Mouse (Mus musculus): ENCODE measurements around the gene Nr1h2.

Gene Nr1h2

DNA sequence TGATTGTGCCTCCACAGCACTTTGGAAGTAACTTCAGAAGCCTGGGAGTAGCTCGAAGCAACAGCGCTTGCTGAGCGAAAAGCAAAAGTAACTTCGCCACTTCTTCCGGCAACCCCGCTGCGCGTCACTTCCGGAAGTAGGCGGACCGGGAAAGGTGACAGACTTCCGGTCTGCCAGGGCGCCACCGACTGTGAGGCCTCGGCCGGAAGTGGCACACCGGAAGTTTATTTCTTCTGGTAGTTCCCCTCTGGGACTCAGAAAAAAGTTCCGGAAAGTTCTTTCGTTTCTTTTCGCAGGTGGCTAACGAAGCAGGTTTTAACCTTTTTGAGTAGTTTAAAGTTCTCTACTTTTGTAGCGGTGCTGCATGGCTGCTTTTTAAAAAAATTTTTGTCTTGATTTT, at the start of gene Nr1h2:
Gene Nr1h2, minus strand, starts transcription at position 126 of the 400 bp plus-strand sequence.
- DNase-seq (ENCODE audit: extremely low spot score, low read depth, low spot score): peak; percentile 77

DNA sequence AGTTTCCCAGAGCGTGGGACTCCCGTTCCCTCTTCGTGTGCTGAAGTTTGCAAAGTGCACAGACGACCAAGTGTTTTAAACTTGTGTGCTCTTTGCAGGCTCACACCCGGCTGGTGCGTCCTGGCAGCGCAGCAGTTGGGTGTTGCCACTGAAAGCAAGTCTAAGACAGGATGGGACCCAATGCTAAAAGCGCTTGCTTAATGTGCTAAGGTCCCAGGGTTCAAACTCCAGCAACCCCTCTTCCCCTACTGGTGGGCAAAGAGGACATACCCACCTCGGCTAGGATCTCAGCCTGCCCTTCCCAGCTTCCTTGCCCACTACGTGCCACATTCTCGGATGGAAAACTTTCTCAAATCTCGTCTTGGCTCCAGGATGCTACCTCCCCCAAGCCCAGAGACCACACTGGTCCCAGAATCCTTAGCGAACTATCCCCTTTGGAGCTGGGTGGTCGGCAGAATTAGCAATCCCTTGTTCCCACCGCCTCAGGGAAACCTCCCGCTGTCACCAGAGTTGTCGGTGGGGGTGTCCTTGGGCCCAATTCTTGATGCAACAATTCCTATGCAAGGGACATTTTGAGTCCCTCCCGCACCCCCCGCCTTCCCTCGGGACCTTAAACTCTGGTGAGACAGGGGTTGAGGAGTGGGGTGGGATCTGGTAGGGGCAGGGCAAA, 49.6 kb upstream of the Nr1h2 start:
- no peak for DNase-seq (ENCODE audit: extremely low spot score, low read depth, low spot score)

DNA sequence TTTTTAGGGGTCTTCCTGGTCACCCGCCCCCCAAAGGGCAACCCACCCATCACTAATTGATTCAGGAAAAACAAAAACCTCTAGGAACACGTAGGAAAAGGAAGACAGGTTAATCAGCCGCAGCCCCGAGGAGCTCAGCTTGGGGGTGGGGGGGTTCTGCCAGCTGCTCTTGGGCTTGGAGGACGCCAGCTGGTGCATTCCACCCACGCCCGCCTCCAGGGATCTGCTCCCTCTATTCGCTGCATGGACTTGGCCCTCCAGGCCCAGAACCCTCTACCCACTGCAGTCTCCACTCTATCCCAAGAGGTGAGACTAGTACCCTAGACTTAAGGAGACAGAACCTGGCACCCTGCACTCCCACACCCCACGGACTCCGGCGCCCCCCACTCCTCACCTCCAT, 48.7 kb upstream of the Nr1h2 start:
- no peak for DNase-seq (ENCODE audit: extremely low spot score, low read depth, low spot score)

DNA sequence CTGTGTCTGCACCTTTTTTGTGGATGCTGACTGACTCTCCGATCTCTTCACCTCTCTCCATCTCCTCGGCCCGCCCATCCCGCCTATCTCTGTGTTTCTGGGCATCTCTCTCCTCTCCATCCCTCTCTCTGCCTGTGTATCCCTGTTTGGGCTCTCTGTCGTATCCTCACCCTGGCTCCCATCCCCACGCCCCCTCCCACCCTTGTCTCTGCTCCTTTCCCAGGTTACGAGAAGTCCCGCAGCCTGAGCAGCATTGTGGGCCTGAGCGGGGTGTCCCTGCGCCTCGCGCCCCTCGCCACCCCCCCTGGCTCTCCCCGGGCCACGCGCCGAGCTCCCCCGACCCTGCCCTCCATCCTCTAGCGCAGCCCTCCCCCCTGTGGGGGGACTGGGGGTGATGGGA, 47.9 kb upstream of the Nr1h2 start:
- no peak for DNase-seq (ENCODE audit: extremely low spot score, low read depth, low spot score)

DNA sequence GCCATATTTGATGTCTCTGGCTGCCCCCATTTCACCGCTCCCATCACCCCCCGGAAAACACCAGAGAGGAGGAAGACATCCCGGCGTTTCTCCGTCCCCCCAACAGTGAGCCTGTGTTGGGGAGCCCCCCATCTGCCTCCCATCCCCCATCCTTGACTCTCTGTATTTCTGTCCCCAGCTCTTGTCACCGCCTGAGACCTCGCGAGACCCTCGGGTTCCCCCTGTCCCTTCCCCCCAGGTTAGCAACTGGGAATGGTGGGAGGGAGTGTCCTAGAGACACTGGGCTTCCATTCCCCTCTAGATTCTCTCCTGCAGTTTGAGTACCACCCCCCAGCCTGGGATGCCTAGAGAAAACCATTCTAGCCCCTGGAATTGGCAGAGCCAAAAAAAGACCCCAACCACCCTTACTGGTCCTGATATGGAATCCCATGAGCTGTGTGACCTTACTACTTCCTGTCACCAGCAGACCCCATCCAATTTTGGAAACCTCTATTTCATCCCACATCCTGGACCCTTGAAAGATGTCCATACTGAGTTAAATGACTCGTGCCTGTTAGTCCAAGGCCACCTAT, 47.0 kb upstream of the Nr1h2 start:
- DNase-seq (ENCODE audit: extremely low spot score, low read depth, low spot score): no peak

DNA sequence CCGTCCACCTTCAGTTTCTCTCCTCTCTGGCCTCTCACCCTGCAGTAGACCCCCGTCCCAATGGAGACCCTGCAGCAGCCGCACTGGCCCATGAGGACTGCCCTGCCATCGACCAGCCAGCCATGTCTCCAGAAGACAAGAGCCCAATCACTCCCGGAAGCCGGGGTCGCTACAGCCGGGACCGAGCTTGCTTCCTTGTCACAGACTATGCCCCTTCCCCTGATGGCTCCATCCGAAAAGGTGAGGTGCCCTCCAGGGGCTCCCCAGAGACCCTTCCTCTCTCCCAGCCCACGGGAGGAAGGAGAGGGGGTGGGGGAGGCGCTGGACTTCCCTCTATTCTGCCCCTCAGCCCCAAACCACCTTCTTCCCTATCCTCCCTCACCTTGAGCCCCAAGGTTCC, 44.6 kb upstream of the Nr1h2 start:
- DNase-seq (ENCODE audit: extremely low spot score, low read depth, low spot score): no peak

DNA sequence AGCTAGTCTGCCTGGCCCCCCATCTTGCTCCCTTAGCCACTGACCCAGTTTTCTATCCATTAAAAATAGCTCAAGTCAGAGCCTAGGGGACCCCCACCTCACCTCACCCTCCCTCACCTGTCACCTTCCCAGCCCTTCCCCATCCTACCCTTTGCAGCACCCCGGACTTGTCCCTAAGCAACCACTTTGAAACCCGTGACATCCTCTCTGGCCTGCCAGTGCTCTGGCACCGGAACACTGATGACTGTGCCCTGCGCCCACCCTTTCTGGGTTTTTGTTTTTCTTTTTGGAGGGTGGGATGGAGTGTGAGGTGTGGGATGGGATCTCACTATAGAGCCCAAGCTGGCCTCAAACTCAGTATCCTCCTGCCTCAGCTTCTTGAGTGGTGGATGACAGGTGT, 43.9 kb upstream of the Nr1h2 start:
- no peak for DNase-seq (ENCODE audit: extremely low spot score, low read depth, low spot score)

DNA sequence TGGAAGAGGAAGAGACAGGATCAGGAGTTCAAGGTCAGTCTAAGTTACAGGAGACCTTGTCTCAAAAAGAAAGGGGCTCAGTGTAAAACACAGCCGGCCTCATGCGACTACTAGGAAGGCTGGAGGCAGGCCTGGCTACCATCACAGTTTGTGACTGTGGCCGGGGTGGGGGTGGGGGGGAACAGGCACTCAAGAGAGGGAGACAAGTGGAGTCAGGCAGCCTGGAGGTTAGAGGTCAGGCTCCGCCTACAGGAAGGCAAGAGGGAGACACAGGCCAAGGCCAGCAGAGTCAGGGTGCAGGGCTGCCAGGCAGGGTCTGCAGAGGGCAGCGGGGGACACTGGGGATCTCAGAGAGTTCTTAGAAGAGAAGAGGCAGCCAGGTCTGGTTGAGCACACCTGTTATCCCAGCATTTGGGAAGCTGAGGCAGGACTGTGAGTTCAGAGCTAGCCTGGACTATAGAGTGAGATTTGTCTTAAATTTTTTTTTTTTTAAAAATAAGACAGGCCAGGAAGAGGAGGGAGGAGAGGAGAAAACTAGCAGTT, 43.3 kb upstream of the Nr1h2 start:
- no peak for DNase-seq (ENCODE audit: extremely low spot score, low read depth, low spot score)

DNA sequence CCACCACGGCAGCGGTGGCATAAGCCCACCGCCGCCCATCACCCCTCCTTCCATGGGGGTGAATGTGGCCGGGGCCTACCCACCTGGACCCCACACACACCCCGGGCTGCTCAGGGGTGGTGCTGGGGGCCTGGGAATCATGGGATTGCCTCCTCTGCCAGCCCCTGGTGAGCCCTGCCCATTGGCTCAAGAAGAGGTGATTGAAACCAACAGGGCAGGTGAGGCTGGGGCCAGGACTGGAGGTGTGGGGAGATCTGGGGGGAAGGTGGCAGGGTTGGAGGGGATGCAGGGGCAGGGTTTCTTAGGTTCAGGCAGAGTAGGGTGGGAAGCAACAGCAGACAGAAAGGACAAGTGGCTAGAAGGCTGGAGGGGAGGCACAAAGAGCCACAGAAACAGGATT, 42.3 kb upstream of the Nr1h2 start:
- no peak for DNase-seq (ENCODE audit: extremely low spot score, low read depth, low spot score)

DNA sequence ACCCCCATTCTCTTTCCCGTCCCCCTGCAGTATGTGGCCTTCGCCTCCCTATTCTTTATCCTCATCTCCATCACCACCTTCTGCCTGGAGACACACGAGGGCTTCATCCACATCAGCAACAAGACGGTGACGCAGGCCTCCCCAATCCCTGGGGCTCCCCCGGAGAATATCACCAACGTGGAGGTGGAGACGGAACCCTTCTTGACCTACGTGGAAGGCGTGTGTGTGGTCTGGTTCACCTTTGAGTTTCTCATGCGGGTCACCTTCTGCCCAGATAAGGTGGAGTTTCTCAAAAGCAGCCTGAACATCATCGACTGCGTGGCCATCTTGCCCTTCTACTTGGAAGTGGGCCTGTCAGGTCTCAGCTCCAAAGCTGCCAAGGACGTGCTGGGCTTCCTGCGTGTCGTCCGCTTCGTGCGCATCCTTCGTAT, 41.4 kb upstream of the Nr1h2 start:
- DNase-seq (ENCODE audit: extremely low spot score, low read depth, low spot score): no peak

DNA sequence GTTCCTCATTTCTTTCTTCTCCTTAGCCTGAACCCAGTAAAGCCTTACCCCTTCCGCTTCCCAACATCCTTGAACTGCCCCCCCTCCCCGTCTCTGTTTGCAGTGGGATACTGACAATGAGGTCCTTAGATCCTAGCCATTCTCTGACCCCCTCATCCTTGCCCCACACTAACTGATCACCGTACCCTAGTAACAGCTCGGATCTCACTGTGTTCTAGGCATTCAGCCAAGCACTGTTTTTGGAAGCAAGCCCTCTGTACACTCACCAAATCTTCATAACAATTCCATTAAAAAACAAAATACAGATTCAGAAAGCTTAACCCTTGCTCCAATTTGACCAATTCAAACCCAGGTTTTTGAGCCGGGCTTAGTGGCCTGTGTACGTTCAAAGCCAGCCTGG, 40.5 kb upstream of the Nr1h2 start:
- no peak for DNase-seq (ENCODE audit: extremely low spot score, low read depth, low spot score)

DNA sequence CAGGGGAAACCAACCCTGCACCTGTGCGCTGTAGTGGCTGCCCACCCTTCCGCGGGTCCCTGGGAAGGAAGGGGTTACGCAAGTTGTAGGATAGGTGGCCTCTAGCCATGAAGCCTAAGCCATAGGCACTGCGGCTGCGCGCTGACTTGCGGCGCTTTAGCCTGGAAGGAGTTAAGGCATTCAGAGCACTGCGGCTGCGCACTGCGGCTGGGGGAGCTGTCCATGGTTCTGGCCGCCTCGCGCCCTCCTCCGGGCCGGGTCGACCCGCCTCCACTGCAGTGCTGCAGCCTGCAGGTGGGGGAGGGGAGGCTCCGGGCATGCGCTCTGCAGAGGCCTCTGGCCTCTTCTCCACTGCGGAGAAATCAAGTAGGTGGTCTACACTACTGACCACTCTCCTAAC, 40.0 kb upstream of the Nr1h2 start:
- no peak for DNase-seq (ENCODE audit: extremely low spot score, low read depth, low spot score)

DNA sequence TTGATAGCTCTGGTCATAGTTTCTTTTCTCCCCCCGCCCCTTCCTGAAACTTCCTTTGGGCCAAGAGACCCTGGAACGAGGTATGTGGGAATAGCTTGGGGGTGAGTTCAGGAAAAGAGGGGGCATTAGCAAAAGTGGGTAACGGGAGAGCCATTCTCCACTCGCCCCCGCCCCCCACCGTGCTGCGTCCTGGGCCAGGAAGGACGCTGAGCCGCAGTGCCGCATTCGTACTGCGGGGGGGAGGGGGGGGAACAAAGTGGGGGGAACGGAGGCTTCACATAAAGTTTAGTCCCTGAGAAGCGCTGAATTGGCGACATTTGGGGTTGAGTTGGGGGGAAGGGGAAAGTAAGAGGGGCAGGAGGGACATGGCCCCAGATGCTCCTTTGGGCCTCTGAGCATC, 39.3 kb upstream of the Nr1h2 start:
- no peak for DNase-seq (ENCODE audit: extremely low spot score, low read depth, low spot score)

DNA sequence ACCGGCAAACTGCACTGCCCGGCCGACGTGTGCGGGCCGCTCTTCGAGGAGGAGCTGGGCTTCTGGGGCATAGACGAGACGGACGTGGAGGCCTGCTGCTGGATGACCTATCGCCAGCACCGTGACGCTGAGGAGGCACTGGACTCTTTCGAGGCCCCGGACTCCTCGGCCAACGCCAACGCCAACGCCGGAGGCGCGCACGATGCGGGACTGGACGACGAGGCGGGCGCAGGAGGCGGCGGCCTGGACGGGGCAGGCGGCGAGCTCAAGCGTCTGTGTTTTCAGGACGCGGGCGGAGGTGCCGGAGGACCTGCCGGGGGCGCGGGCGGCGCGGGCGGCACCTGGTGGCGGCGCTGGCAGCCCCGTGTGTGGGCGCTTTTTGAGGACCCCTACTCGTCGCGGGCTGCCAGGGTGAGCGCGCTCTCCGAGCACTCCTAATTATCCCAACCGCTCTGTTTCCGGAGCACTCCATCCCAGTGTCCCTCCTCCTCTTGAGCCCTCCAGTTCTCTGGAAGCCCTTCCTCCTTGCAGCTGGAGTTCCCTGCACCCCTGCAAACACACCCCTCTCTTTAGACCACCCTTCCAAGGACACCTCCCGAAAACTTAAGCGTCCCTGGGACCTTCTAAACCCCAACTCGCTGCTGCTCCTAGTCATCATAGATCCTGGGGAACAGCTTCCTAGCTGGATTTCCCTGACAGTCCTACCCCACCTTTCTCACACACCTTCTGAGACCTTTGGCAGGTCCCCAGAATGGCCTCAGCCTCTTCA, 37.8 kb upstream of the Nr1h2 start:
- no peak for DNase-seq (ENCODE audit: extremely low spot score, low read depth, low spot score)

DNA sequence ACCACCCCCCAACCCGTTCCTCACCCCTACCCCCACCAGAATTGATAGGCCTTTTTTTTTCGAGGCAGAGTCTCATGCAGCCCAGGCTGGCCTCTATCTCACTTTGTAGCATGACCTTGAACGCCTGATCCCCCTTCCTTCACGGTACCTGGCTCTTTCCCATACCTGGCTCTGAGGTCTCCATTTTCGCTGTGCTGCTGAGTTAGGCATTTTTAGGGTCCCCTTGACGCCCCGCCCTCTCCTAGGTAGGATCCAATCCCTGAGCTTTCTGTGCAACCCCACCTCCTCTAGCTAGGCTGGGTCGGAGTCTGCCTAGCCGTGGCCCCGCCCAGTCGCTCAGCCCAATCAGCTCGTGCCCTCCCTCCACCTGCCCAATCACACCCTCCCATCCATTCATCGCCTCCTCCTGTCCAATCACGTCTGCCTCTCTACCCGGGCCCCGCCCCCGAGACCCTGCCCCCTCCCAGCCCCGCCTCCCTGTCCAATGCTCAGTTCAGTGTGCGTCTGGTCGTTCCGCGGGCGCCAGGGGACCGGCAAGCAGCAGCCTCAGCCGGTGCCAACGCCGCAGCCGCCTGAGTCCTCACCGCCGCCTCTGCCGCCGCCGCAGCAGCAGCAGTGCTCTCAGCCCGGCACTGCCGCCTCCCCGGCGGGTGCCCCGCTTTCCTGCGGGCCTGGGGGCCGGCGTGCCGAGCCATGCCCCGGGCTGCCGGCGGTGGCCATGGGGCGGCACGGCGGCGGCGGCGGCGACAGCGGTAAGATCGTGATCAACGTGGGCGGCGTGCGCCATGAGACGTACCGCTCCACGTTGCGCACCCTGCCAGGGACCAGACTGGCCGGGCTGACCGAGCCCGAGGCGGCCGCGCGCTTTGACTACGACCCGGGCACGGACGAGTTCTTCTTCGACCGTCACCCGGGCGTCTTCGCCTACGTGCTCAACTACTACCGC, 36.9 kb upstream of the Nr1h2 start, which contains the start of gene Kcnc3:
Gene Kcnc3, plus strand, starts transcription at position 263 of the 946 bp plus-strand sequence.
- DNase-seq (ENCODE audit: extremely low spot score, low read depth, low spot score): no peak

DNA sequence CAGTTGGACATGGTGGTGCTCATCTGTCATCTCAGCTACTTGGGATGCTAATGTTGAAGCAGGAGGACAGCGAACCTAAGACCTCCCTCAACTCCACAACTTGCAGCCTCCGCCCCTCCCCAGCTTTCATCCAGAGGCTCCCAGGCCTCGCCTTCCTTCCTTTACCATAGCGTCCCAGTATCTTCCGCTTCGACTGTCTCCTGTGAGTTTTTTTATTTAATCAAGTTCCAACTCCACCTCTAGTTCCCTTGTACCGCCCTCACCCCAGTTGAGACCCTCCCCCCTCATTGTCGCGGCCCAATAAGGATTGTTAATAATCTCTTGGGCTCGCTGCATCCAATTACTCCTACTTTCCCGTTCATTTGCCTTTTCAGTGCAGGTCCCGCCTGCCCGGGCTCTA, 36.2 kb upstream of the Nr1h2 start:
- no peak for DNase-seq (ENCODE audit: extremely low spot score, low read depth, low spot score)

DNA sequence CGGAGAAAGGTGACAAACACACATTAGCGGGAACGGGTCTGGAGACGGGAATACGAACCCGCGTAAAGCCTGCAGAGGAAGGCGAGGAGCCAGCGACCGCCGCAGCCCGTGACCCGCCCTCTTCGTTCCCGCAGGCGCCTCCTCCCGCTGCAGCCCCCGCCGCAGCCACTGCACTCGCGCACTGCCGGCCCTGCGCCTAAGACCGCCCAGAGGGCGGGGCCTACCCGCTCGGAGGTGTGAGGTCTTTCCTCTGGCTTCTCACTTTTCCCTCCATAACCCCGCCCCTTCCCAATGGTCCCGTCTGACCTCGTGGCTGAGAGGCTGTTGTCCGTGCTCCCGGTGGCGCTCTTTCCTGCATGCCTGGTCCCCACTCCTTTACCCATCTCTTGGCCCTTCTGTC, 35.4 kb upstream of the Nr1h2 start:
- no peak for DNase-seq (ENCODE audit: extremely low spot score, low read depth, low spot score)

DNA sequence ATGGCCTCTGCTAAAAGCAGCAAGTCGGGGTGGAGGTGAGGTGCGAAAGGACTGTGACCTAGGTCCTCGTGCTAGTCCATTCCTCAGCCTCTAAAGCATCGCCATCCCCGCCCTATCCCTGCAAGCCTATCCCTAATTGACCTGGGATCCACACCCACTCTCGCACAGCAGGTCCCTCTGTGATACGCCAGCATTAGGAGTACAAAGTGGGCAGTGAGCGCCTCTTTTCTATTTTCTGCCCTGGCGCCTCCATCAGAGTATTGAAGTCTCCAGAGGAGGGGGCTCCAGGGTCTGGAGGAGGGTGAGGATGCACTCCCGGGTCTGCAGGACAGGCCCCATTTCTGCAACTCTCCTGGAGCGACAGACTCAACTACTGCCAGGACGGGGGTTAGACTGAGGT, 34.6 kb upstream of the Nr1h2 start:
- DNase-seq (ENCODE audit: extremely low spot score, low read depth, low spot score): no peak

DNA sequence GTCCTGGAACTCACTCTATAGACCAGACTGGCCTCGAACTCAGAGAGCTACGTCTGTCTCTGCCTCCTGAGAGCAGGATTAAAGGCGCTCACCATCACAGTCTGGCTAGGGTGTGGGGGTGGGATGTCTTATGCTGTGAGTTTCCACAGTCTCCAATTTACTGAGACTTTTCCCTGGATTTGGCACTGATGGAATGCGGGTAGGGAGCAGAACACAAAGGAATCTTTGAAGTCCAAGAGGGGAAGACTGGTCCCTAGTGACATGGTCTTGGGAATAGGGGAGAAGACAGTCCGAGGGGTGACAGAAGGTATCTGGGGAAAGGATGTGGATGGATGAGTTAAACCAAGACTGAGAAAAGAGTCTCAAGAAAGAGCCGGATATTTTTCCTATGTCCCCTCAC, 33.9 kb upstream of the Nr1h2 start:
- DNase-seq (ENCODE audit: extremely low spot score, low read depth, low spot score): no peak

DNA sequence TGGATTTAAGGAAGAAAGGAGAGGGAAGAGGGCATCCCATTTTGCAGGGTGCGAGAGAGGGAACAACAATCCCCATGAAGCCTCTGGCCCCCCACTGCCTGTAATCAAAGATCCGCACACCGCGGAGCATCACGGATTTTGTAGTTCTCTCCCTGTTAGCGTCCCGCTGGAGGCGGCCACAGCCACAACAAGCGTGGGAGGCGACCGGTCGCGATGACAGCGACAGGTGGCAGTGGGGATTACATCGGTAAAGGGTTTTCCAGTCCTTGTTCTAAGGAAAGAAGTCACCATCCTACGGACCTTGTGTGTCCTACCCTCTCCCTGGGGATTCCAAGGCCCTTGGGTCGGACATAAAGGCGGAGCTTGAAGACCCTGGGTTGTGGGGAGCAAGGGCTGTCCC, 33.2 kb upstream of the Nr1h2 start:
- no peak for DNase-seq (ENCODE audit: extremely low spot score, low read depth, low spot score)

DNA sequence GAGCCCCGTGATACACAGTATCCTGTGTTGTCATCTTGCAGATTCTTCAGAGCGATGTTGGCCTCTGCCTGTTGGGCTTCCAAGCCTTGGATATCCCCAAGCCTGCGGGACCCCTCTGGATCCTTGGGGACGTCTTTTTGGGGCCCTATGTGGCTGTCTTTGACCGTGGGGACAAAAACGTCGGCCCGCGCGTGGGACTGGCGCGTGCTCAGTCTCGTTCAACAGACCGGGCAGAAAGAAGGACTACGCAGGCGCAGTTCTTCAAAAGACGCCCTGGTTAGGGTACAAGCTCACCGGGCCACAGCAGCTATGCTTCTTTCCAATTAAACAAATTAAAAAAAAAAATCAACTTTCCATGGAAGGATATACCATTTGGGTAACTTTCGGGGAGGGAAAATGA, 32.8 kb upstream of the Nr1h2 start:
- no peak for DNase-seq (ENCODE audit: extremely low spot score, low read depth, low spot score)
